Mouse (Mus musculus): Measurements from ENCODE around the gene Tbc1d10b. TPM values are rescaled to one million over a fixed set of nuclear protein-coding genes. Genes with fewer than 3 reads are reported as not detected.

Gene Tbc1d10b
- polyA plus RNA-seq, 1 experiment from 2014 or later, result 29.4 TPM

GRCm38 (mm10) chr7:127244658-127245510 is 36.6 kb upstream of the Tbc1d10b start:
- H3K36me3 ChIP-seq (ENCODE audit: control insufficient read depth, insufficient read depth, low read length), result 0 out of 2 replicates have a peak, but pooled peaks cover 3% of the 10 kb centered on the region
- H3K9me3 ChIP-seq (ENCODE audit: control insufficient read depth, low read length), result no peaks in the 10 kb centered on the region
- H3K27ac ChIP-seq (ENCODE audit: low read depth, low read length), result peak overlapping the region; percentile 82
- ATAC-seq (ENCODE audit: low read depth), result peak; percentile 69
- peak overlapping the region; percentile 90 for H3K4me3 ChIP-seq (ENCODE audit: low read depth, low read length)
- H3K9ac ChIP-seq (replicated peaks; ENCODE audit: low read depth, low read length), result peak overlapping the region; percentile 88
- H3K27me3 ChIP-seq (ENCODE audit: control insufficient read depth, insufficient read depth, low read length), result no peaks in the 10 kb centered on the region
- H3K4me1 ChIP-seq (ENCODE audit: control insufficient read depth, insufficient read depth, low read length), result peaks cover 24% of the 10 kb centered on the region
- H3K4me2 ChIP-seq (ENCODE audit: low read depth, low read length), result peak overlapping the region; percentile 76
- 14% methylated on average over 27 of the region's 33 CpGs for WGBS

- Histone ChIP-seq H3K4me2 (ENCODE audit: low read depth, low read length) (peak within 1 kb of the TSS; percentile 76), H3K27ac (ENCODE audit: low read depth, low read length) (peak within 1 kb of the TSS; percentile 82), H3K4me3 (ENCODE audit: low read depth, low read length) (peak within 1 kb of the TSS; percentile 90), H3K9ac (replicated peaks; ENCODE audit: low read depth, low read length) (peak within 1 kb of the TSS; percentile 88), H3K9me3 (ENCODE audit: control insufficient read depth, low read length) (no peaks in the 10 kb centered on the region), H3K27me3 (ENCODE audit: control insufficient read depth, insufficient read depth, low read length) (no peaks in the 10 kb centered on the region), H3K36me3 (ENCODE audit: control insufficient read depth, insufficient read depth, low read length) (0 out of 2 replicates have a peak, but pooled peaks cover 3% of the 10 kb centered on the region), H3K4me1 (ENCODE audit: control insufficient read depth, insufficient read depth, low read length) (peaks cover 24% of the 10 kb centered on the region)
- peak; percentile 95 for ATAC-seq (ENCODE audit: low read depth)
- under 1% methylated on average over 48 of the region's 56 CpGs for WGBS
These were observed 35.8 kb upstream of the Tbc1d10b start, which contains the start of gene Zfp771 for GRCm38 (mm10) chr7:127243870-127244657. Gene Zfp771 (plus strand): TSS chr7:127244274.

GRCm38 (mm10) chr7:127243361-127243867 is 35.1 kb upstream of the Tbc1d10b start:
- peak overlapping the region; percentile 76 for H3K4me2 ChIP-seq (ENCODE audit: low read depth, low read length)
- H3K4me3 ChIP-seq (ENCODE audit: low read depth, low read length), result peak overlapping the region; percentile 90
- WGBS, result 39% methylated on average over 2 of the region's 2 CpGs
- H3K9me3 ChIP-seq (ENCODE audit: control insufficient read depth, low read length), result no peaks in the 10 kb centered on the region
- peaks cover 24% of the 10 kb centered on the region for H3K4me1 ChIP-seq (ENCODE audit: control insufficient read depth, insufficient read depth, low read length)
- H3K36me3 ChIP-seq (ENCODE audit: control insufficient read depth, insufficient read depth, low read length), result 0 out of 2 replicates have a peak, but pooled peaks cover 4% of the 10 kb centered on the region
- H3K27ac ChIP-seq (ENCODE audit: low read depth, low read length), result peak overlapping the region; percentile 82
- H3K9ac ChIP-seq (replicated peaks; ENCODE audit: low read depth, low read length), result peak overlapping the region; percentile 88; the same call in 1 of the 2 replicates
- H3K27me3 ChIP-seq (ENCODE audit: control insufficient read depth, insufficient read depth, low read length), result no peaks in the 10 kb centered on the region
- ATAC-seq (ENCODE audit: low read depth), result no peak

GRCm38 (mm10) chr7:127234777-127235176 is 26.5 kb upstream of the Tbc1d10b start:
- no peak for ATAC-seq (ENCODE audit: low read depth)
- Histone ChIP-seq H3K4me1 (ENCODE audit: control insufficient read depth, insufficient read depth, low read length) (peaks cover 22% of the 10 kb centered on the region), H3K27me3 (ENCODE audit: control insufficient read depth, insufficient read depth, low read length) (0 out of 2 replicates have a peak, but pooled peaks cover 2% of the 10 kb centered on the region), H3K36me3 (ENCODE audit: control insufficient read depth, insufficient read depth, low read length) (peaks cover 23% of the 10 kb centered on the region), H3K27ac (ENCODE audit: low read depth, low read length) (no peak overlapping the region), H3K4me3 (ENCODE audit: low read depth, low read length) (no peak overlapping the region), H3K9me3 (ENCODE audit: control insufficient read depth, low read length) (no peaks in the 10 kb centered on the region), H3K4me2 (ENCODE audit: low read depth, low read length) (0 out of 2 replicates have a peak overlapping the region, but pooled peaks have one; percentile 0), H3K9ac (replicated peaks; ENCODE audit: low read depth, low read length) (no peak overlapping the region)
- 90% methylated on average over 2 of the region's 2 CpGs for WGBS

GRCm38 (mm10) chr7:127233765-127234164 is 25.5 kb upstream of the Tbc1d10b start:
- H3K9ac ChIP-seq (replicated peaks; ENCODE audit: low read depth, low read length), result peak overlapping the region; percentile 96
- 6% methylated on average over 9 of the region's 9 CpGs for WGBS
- no peaks in the 10 kb centered on the region for H3K9me3 ChIP-seq (ENCODE audit: control insufficient read depth, low read length)
- H3K27me3 ChIP-seq (ENCODE audit: control insufficient read depth, insufficient read depth, low read length), result 0 out of 2 replicates have a peak, but pooled peaks cover 2% of the 10 kb centered on the region
- no peak for ATAC-seq (ENCODE audit: low read depth)
- peaks cover 21% of the 10 kb centered on the region for H3K36me3 ChIP-seq (ENCODE audit: control insufficient read depth, insufficient read depth, low read length)
- H3K4me2 ChIP-seq (ENCODE audit: low read depth, low read length), result peak overlapping the region; percentile 74
- H3K4me3 ChIP-seq (ENCODE audit: low read depth, low read length), result peak overlapping the region; percentile 99
- peak overlapping the region; percentile 98 for H3K27ac ChIP-seq (ENCODE audit: low read depth, low read length)
- H3K4me1 ChIP-seq (ENCODE audit: control insufficient read depth, insufficient read depth, low read length), result peaks cover 22% of the 10 kb centered on the region

GRCm38 (mm10) chr7:127233368-127233749 is 25.1 kb upstream of the Tbc1d10b start:
- peak overlapping the region; percentile 99 for H3K4me3 ChIP-seq (ENCODE audit: low read depth, low read length)
- H3K4me2 ChIP-seq (ENCODE audit: low read depth, low read length), result peak overlapping the region; percentile 74
- under 1% methylated on average over 27 of the region's 27 CpGs for WGBS
- H3K27me3 ChIP-seq (ENCODE audit: control insufficient read depth, insufficient read depth, low read length), result 0 out of 2 replicates have a peak, but pooled peaks cover 2% of the 10 kb centered on the region
- H3K9ac ChIP-seq (replicated peaks; ENCODE audit: low read depth, low read length), result peak overlapping the region; percentile 96
- peak; percentile 45 for ATAC-seq (ENCODE audit: low read depth)
- peaks cover 20% of the 10 kb centered on the region for H3K36me3 ChIP-seq (ENCODE audit: control insufficient read depth, insufficient read depth, low read length)
- H3K9me3 ChIP-seq (ENCODE audit: control insufficient read depth, low read length), result no peaks in the 10 kb centered on the region
- peak overlapping the region; percentile 98 for H3K27ac ChIP-seq (ENCODE audit: low read depth, low read length)
- peaks cover 22% of the 10 kb centered on the region for H3K4me1 ChIP-seq (ENCODE audit: control insufficient read depth, insufficient read depth, low read length)

GRCm38 (mm10) chr7:127232622-127233367 is 24.5 kb upstream of the Tbc1d10b start, which contains the start of the genes Zfp553 and Sept1:
Gene Zfp553 (plus strand): TSS chr7:127233061.
Gene Sept1 (minus strand): TSS chr7:127233130.
- H3K4me3 ChIP-seq (ENCODE audit: low read depth, low read length), result peak within 1 kb of the TSS; percentile 99
- ATAC-seq (ENCODE audit: low read depth), result peak; percentile 92
- peak within 1 kb of the TSS; percentile 74 for H3K4me2 ChIP-seq (ENCODE audit: low read depth, low read length)
- H3K4me1 ChIP-seq (ENCODE audit: control insufficient read depth, insufficient read depth, low read length), result peaks cover 22% of the 10 kb centered on the region
- H3K27me3 ChIP-seq (ENCODE audit: control insufficient read depth, insufficient read depth, low read length), result 0 out of 2 replicates have a peak, but pooled peaks cover 2% of the 10 kb centered on the region
- no peaks in the 10 kb centered on the region for H3K9me3 ChIP-seq (ENCODE audit: control insufficient read depth, low read length)
- peak within 1 kb of the TSS; percentile 96 for H3K9ac ChIP-seq (replicated peaks; ENCODE audit: low read depth, low read length)
- peaks cover 17% of the 10 kb centered on the region for H3K36me3 ChIP-seq (ENCODE audit: control insufficient read depth, insufficient read depth, low read length)
- peak within 1 kb of the TSS; percentile 98 for H3K27ac ChIP-seq (ENCODE audit: low read depth, low read length)
- 1% methylated on average over 63 of the region's 64 CpGs for WGBS
